Mouse (Mus musculus) macrophage (primary cell): ENCODE measurements around the gene Trpm5. TPM values are rescaled to one million over a fixed set of nuclear protein-coding genes. Genes with fewer than 3 reads are reported as not detected.
A peak's percentile ranks its signal among the peaks of the same experiment; 100 is the strongest.

Experiments used
- H3K27ac ChIP-seq: fragments of 350-480 bp; formaldehyde crosslinking; 2 replicates; pipeline ENCODE4 v1.9.0; 2021
- H3K36me3 ChIP-seq: fragments of 350-480 bp; formaldehyde crosslinking; 2 replicates; pipeline ENCODE4 v1.9.0; 2021; ENCODE audit errors: inconsistent target
- H3K4me3 ChIP-seq: fragments of 350-480 bp; formaldehyde crosslinking; 2 replicates; pipeline ENCODE4 v1.9.0; 2021; ENCODE audit errors: inconsistent target
- H3K79me2 ChIP-seq: fragments of 350-480 bp; formaldehyde crosslinking; 2 replicates; pipeline ENCODE4 v1.9.0; 2021; ENCODE audit errors: inconsistent target
- WGBS: methylation state at CpG from one replicate; pipeline ENCODE4 v1.1.7; 2026; ENCODE audit warnings: inconsistent platforms; ENCODE audit not compliant: missing documents; 5-methylcytosine and 5-hydroxymethylcytosine counted together
- polyA plus RNA-seq: library from polyadenylated mRNA; stranded (reverse); fragments of 250-400 nt; gene quantifications from 3 replicates; pipeline ENCODE4 v1.2.4, GENCODE M21; 2018; ENCODE audit warnings: inconsistent platforms

Trpm5 gene
- polyA plus RNA-seq, 1 experiment from 2014 or later: not detected

- Histone ChIP-seq H3K4me3 (no peak overlapping the region), H3K36me3 (no peaks in the 10 kb centered on the region), H3K79me2 (no peaks in the 10 kb centered on the region), H3K27ac (no peak overlapping the region)
- WGBS: 97% methylated on average over 2 of the region's 2 CpGs
Observed at GRCm38 (mm10) chr7:143077351-143077750, 17.1 kb downstream of the Trpm5 start.

- WGBS: 92% methylated on average over 5 of the region's 5 CpGs
Observed at GRCm38 (mm10) chr7:143075394-143075793, 19.0 kb downstream of the Trpm5 start.

GRCm38 (mm10) chr7:143073086-143073485 is 21.4 kb downstream of the Trpm5 start:
- Histone ChIP-seq H3K36me3 (no peaks in the 10 kb centered on the region), H3K27ac (no peak overlapping the region), H3K4me3 (no peak overlapping the region), H3K79me2 (peaks cover 14% of the 10 kb centered on the region)
- 8% methylated on average over 1 of the region's 1 CpGs for WGBS

More at GRCm38 (mm10) chr7:143075394-143075793, 19.0 kb downstream of the Trpm5 start:
- Histone ChIP-seq H3K4me3 (no peak overlapping the region), H3K79me2 (peaks cover 5% of the 10 kb centered on the region), H3K27ac (no peak overlapping the region), H3K36me3 (no peaks in the 10 kb centered on the region)

- 94% methylated on average over 5 of the region's 5 CpGs for WGBS
- no peak overlapping the region for H3K4me3 ChIP-seq
- no peak overlapping the region for H3K27ac ChIP-seq
- peaks cover 14% of the 10 kb centered on the region for H3K79me2 ChIP-seq
- H3K36me3 ChIP-seq: no peaks in the 10 kb centered on the region
Observed at GRCm38 (mm10) chr7:143072605-143073004, 21.8 kb downstream of the Trpm5 start.

- H3K36me3 ChIP-seq: peaks cover 8% of the 10 kb centered on the region; the same call in 1 of the 2 replicates
- 93% methylated on average over 10 of the region's 10 CpGs for WGBS
Observed at GRCm38 (mm10) chr7:143070506-143071070, 23.9 kb downstream of the Trpm5 start.

GRCm38 (mm10) chr7:143069751-143070400 is 24.6 kb downstream of the Trpm5 start:
- peaks cover 8% of the 10 kb centered on the region; the same call in 1 of the 2 replicates for H3K36me3 ChIP-seq
- peak overlapping the region; percentile 78 for H3K4me3 ChIP-seq
- peak overlapping the region; percentile 72 for H3K27ac ChIP-seq
- WGBS: 16% methylated on average over 29 of the region's 30 CpGs
- H3K79me2 ChIP-seq: peaks cover 14% of the 10 kb centered on the region

More at GRCm38 (mm10) chr7:143070506-143071070, 23.9 kb downstream of the Trpm5 start:
- H3K79me2 ChIP-seq: peaks cover 14% of the 10 kb centered on the region
- H3K4me3 ChIP-seq: peak overlapping the region; percentile 78
- no peak overlapping the region for H3K27ac ChIP-seq

GRCm38 (mm10) chr7:143068882-143069591 is 25.4 kb downstream of the Trpm5 start, which contains the start of gene Tssc4:
Tssc4 (plus strand) TSS chr7:143069249.
- Histone ChIP-seq H3K27ac (peak within 1 kb of the TSS; percentile 72), H3K36me3 (peaks cover 8% of the 10 kb centered on the region; the same call in 1 of the 2 replicates), H3K4me3 (peak within 1 kb of the TSS; percentile 78), H3K79me2 (peaks cover 14% of the 10 kb centered on the region)
- under 1% methylated on average over 51 of the region's 51 CpGs for WGBS

GRCm38 (mm10) chr7:143068316-143068881 is 26.0 kb downstream of the Trpm5 start:
- 86% methylated on average over 13 of the region's 13 CpGs for WGBS
- H3K4me3 ChIP-seq: peak overlapping the region; percentile 8; the same call in 1 of the 2 replicates
- peaks cover 8% of the 10 kb centered on the region; the same call in 1 of the 2 replicates for H3K36me3 ChIP-seq
- peak overlapping the region; percentile 72 for H3K27ac ChIP-seq
- peaks cover 14% of the 10 kb centered on the region for H3K79me2 ChIP-seq

GRCm38 (mm10) chr7:143067897-143068296 is 26.5 kb downstream of the Trpm5 start:
- H3K36me3 ChIP-seq: peaks cover 8% of the 10 kb centered on the region; the same call in 1 of the 2 replicates
- 90% methylated on average over 3 of the region's 3 CpGs for WGBS
- H3K79me2 ChIP-seq: peaks cover 14% of the 10 kb centered on the region
- H3K4me3 ChIP-seq: no peak overlapping the region
- H3K27ac ChIP-seq: peak overlapping the region; percentile 72; the same call in 1 of the 2 replicates

GRCm38 (mm10) chr7:143067469-143067868 is 27.0 kb downstream of the Trpm5 start:
- WGBS: 87% methylated on average over 2 of the region's 2 CpGs
- Histone ChIP-seq H3K4me3 (no peak overlapping the region), H3K27ac (no peak overlapping the region), H3K79me2 (peaks cover 14% of the 10 kb centered on the region), H3K36me3 (peaks cover 8% of the 10 kb centered on the region; the same call in 1 of the 2 replicates)

- Histone ChIP-seq H3K79me2 (peaks cover 29% of the 10 kb centered on the region), H3K27ac (no peak overlapping the region), H3K4me3 (no peak overlapping the region), H3K36me3 (peaks cover 8% of the 10 kb centered on the region; the same call in 1 of the 2 replicates)
- 89% methylated on average over 2 of the region's 2 CpGs for WGBS
Observed at GRCm38 (mm10) chr7:143065692-143066091, 28.8 kb downstream of the Trpm5 start.

GRCm38 (mm10) chr7:143064226-143064625 is 30.2 kb downstream of the Trpm5 start:
- Histone ChIP-seq H3K27ac (no peak overlapping the region), H3K4me3 (no peak overlapping the region), H3K79me2 (peaks cover 28% of the 10 kb centered on the region), H3K36me3 (peaks cover 8% of the 10 kb centered on the region; the same call in 1 of the 2 replicates)
- 94% methylated on average over 6 of the region's 6 CpGs for WGBS

- Histone ChIP-seq H3K36me3 (peaks cover 8% of the 10 kb centered on the region; the same call in 1 of the 2 replicates), H3K79me2 (peaks cover 40% of the 10 kb centered on the region)
- whole genome bisulfite sequencing: 88% methylated on average over 2 of the region's 2 CpGs
Observed at GRCm38 (mm10) chr7:143062704-143063103, 31.7 kb downstream of the Trpm5 start.

GRCm38 (mm10) chr7:143059202-143059870 is 35.1 kb downstream of the Trpm5 start:
- H3K79me2 ChIP-seq: peaks cover 73% of the 10 kb centered on the region
- peak overlapping the region; percentile 86 for H3K27ac ChIP-seq
- H3K36me3 ChIP-seq: no peaks in the 10 kb centered on the region
- no peak overlapping the region for H3K4me3 ChIP-seq
- 17% methylated on average over 5 of the region's 5 CpGs for WGBS

More at GRCm38 (mm10) chr7:143062704-143063103, 31.7 kb downstream of the Trpm5 start:
- no peak overlapping the region for H3K4me3 ChIP-seq
- H3K27ac ChIP-seq: no peak overlapping the region
